Mouse (Mus musculus): ENCODE data around the gene Jak1. TPM values are rescaled to one million over a fixed set of nuclear protein-coding genes. Genes with fewer than 3 reads are reported as not detected.
"Not testable (repeated sequence)": the region's sequence is repeated elsewhere in the genome, so short reads cannot be mapped to it uniquely, and the experiment has no call there.

Gene Jak1
- polyA plus RNA-seq, 1 experiment from 2014 or later = 84.0 TPM

DNA sequence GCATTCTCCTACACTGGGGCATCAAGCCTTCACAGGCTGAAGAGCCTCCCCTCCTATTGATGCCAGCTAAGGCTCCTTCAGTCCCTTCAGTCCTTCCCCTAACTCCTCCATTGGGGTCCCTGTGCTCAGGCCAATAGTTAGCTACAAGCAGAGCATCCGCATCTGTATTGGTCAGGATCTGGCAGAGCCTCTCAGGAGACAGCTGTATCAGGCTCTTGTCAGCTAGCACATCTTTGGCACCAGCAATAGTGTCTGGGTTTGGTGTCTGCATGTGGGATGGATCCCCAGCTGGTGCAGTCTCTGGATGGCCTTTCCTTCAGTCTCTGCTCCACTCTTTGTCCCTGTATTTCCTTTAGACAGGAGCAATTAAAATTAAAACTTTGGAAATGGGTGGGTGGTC, 3.4 kb upstream of the Jak1 start:
- not testable (repeated sequence) for H3K4me1 ChIP-seq (replicated peaks); H3K4me3 ChIP-seq; H3K27me3 ChIP-seq; H3K36me3 ChIP-seq; H3K27ac ChIP-seq (replicated peaks); H3K9ac ChIP-seq; H3K9me3 ChIP-seq; H3K4me2 ChIP-seq; ATAC-seq (ENCODE audit: low FRiP score, low read depth)
- WGBS = 66% methylated on average over 1 of the region's 1 CpGs

DNA sequence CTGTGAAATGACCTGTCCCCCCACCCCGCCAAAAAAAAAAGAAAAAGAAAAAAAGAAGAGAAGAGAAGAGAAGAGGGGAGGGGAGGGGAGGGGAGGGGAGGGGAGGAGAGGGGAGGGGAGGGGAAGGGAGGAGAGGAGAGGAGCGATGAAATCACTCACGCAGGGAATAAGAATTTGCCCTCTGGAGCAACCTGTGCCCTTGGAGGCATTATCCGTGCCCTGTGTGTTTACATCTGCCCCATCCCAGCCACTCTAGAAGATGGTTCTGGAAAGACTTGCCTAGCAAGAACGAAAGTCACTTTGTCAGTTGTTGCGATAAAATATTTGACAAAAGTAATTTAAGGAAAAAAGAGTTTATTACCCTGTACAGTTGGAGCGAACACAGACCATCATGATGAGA, 441 bp upstream of the Jak1 start:
- Histone ChIP-seq H3K4me2 (peak overlapping the region; percentile 73), H3K36me3 (no peaks in the 10 kb centered on the region), H3K4me1 (replicated peaks) (peaks cover 9% of the 10 kb centered on the region), H3K9me3 (no peaks in the 10 kb centered on the region), H3K4me3 (peak overlapping the region; percentile 86), H3K9ac (no peak overlapping the region), H3K27me3 (0 out of 2 replicates have a peak, but pooled peaks cover 3% of the 10 kb centered on the region), H3K27ac (replicated peaks) (no peak overlapping the region)
- WGBS = 33% methylated on average over 6 of the region's 7 CpGs
- no peak for ATAC-seq (ENCODE audit: low FRiP score, low read depth)

DNA sequence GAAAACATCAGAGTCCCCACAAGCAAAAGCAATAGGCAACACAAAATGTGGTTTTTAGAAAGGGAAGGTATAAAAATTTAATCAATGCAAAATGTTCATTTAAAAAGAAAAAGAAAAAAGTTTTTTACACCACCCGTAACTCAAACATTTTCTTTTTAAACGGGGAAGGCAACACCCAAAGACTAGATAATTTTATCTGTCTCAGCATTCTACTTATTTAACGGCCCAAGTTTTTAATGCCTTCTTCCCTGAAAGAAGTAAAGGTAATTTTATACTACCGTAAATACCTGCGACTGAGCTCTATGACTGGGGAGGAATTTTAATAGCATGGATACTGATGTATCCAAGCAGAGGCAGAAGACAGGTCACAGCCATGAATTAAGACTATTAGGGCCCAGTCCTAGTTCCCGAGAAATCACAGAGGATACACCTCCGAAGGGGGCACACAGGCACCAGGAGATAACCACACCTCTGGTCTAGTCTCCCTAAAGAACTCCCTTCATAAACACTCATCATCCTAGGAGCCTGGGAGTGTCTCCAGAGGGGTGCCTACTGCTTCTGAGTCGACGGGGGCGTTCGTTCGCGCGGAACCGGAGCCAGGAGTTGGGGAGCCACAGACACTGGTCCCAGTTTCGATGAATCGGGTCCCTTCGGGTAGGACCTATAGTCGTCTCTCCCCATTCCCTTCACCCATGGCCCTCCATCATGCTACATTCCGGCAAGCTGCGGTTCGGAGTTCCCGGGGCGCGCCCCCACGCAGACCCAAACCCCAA, 928 bp downstream of the Jak1 start:
- no peaks in the 10 kb centered on the region for H3K9me3 ChIP-seq
- H3K4me3 ChIP-seq = peak overlapping the region; percentile 86
- H3K27ac ChIP-seq (replicated peaks) = peak overlapping the region; percentile 79
- peak overlapping the region; percentile 88 for H3K9ac ChIP-seq
- WGBS = 8% methylated on average over 26 of the region's 26 CpGs
- H3K4me1 ChIP-seq (replicated peaks) = peaks cover 9% of the 10 kb centered on the region
- H3K4me2 ChIP-seq = peak overlapping the region; percentile 73
- no peaks in the 10 kb centered on the region for H3K36me3 ChIP-seq
- 0 out of 2 replicates have a peak, but pooled peaks cover 3% of the 10 kb centered on the region for H3K27me3 ChIP-seq
- peak; percentile 42 for ATAC-seq (ENCODE audit: low FRiP score, low read depth)

DNA sequence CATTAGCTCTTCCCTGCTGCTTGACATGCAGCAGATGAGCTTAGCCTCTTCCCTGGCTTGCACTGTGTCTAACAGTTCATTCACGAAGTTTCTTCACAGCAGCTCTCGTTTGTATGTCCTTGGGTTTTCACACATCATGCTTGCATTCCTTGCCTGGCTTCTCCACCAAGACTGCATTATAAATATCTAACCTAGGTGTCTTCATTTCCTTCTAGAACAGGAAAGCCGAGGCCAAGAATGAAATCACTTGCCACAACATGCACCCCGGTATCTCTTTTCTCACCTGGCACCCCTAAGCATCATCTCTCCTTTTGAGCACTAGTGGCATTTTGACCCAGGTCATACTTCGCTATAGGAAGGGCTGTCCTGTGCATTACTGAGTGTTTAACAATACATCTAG, 3.5 kb downstream of the Jak1 start:
- Histone ChIP-seq H3K9ac (no peak overlapping the region), H3K4me2 (no peak overlapping the region), H3K36me3 (no peaks in the 10 kb centered on the region), H3K4me3 (no peak overlapping the region), H3K4me1 (replicated peaks) (peaks cover 9% of the 10 kb centered on the region), H3K27me3 (0 out of 2 replicates have a peak, but pooled peaks cover 3% of the 10 kb centered on the region), H3K9me3 (no peaks in the 10 kb centered on the region), H3K27ac (replicated peaks) (no peak overlapping the region)
- WGBS = 75% methylated on average over 5 of the region's 5 CpGs
- ATAC-seq (ENCODE audit: low FRiP score, low read depth) = no peak

DNA sequence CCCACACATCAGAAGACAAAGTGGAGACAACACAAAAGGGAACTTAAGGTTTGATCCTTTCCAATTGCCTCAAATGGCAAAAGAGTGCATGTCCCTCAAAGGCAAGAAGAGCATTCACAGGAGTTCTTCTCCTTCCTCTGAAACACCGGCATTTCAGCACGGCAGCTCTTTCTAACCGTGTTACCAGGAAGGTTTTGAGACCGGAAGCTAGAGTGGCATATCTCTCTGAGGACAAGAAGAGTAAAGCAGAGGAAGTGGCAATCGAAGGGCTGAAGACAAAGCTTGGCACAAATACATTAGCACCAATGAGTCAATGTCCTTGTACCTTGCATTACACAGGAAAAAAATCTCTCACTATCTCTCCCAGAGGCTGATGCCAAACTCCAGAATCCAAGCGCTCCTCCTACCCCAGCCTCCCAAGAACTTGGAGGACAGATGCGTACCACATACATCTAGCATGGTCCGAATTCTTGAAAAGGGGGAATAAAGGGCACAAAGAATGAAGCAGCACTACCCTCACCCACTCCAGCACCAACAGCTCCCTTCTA, 4.3 kb downstream of the Jak1 start:
- no peak overlapping the region for H3K4me3 ChIP-seq
- H3K27me3 ChIP-seq = no peaks in the 10 kb centered on the region
- H3K36me3 ChIP-seq = no peaks in the 10 kb centered on the region
- ATAC-seq (ENCODE audit: low FRiP score, low read depth) = no peak
- 88% methylated on average over 8 of the region's 8 CpGs for WGBS
- H3K4me2 ChIP-seq = no peak overlapping the region
- H3K27ac ChIP-seq (replicated peaks) = no peak overlapping the region
- no peaks in the 10 kb centered on the region for H3K9me3 ChIP-seq
- H3K4me1 ChIP-seq (replicated peaks) = peaks cover 9% of the 10 kb centered on the region
- H3K9ac ChIP-seq = no peak overlapping the region

DNA sequence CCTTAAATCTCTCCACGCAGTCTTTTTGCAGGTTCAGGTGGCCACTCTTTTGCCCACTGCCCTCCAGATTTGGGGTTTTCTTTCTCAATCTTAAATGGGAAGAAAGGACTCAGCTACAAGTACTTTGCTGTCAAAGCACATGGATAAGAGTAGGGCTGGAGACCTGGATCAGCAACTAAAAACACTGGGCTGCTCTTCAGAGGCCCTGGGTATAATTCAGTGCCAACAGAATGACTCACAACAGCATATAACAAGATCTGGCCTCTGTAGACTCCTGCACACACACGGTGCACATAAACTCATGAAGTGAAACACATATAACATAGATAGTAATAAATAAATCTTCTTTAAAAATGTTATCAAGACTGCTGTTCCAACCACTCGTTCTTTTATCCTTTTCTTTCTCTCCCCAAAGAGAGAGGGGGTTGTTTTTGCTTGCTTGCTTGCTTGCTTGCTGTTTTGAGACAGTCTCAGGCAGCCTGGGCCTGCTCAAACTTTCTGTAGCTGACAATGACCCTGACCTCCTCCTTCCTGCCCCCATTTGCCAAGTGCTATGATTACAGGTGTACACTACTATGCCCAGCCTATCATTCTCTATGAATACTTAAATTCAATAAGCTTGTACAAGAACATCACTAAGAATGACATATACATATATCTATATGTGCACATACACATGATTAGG, 8.4 kb downstream of the Jak1 start:
- Histone ChIP-seq H3K36me3 (no peaks in the 10 kb centered on the region), H3K4me1 (replicated peaks) (no peaks in the 10 kb centered on the region), H3K4me2 (no peak overlapping the region), H3K27me3 (no peaks in the 10 kb centered on the region), H3K9ac (no peak overlapping the region), H3K4me3 (no peak overlapping the region), H3K9me3 (no peaks in the 10 kb centered on the region), H3K27ac (replicated peaks) (no peak overlapping the region)
- WGBS = 84% methylated on average over 3 of the region's 3 CpGs
- ATAC-seq (ENCODE audit: low FRiP score, low read depth) = no peak

DNA sequence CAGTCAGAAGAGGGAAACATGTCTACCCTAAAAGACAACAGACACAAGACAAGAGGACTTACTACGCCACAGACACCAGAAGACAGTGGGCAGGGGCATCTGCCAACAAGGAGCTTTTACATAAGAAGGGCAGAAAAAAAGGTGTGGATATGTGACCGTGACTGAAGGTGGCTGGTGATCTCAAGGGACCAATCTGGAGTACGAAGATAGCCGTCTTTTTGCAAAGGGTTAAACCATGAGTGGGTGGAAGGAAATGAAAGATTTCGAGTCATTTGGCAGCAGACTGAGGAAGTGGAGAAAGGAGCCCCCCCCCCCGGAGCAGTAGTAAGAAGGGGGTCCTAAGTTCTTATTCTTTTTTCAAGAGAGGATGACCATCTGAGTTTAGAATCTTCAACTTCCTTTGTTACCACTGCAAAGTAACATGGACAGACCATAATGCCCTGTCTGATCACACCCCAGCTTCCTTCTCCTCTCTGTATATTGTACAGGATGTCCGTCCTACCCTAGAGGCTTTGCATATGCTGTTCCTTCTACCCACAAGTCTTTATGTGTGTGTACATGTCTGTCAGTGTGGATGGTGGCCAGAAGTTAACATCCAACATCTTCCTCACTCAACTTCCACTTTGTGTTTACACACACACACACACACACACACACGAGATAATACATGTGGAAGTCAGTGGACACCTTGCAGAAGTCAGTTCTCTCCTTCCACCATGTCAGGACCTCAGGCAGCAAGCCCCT, 10.3 kb downstream of the Jak1 start:
- no peak for ATAC-seq (ENCODE audit: low FRiP score, low read depth)
- H3K27me3 ChIP-seq = no peaks in the 10 kb centered on the region
- no peak overlapping the region for H3K4me3 ChIP-seq
- no peaks in the 10 kb centered on the region for H3K36me3 ChIP-seq
- 85% methylated on average over 8 of the region's 8 CpGs for WGBS
- no peaks in the 10 kb centered on the region for H3K4me1 ChIP-seq (replicated peaks)
- no peak overlapping the region for H3K27ac ChIP-seq (replicated peaks)
- no peak overlapping the region for H3K9ac ChIP-seq
- no peaks in the 10 kb centered on the region for H3K9me3 ChIP-seq
- no peak overlapping the region for H3K4me2 ChIP-seq

DNA sequence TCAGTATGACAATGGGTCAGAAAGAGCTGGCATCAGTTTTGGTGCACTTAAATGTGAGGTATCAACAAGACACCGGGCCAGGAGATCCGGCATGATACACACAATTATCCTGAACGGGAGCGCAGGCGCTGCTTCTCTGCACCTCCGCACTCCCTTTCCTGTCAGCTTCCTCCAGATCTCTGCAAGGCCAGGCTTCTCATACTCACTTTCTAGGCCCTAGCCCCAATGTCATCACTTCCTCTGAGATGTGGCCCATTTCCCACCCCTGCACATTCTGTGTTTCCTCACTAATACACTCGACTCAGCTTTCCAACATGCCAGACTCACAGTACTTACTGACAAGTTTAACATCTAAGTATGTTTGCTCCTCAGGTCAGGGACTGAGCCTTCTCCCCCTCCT, 11.1 kb downstream of the Jak1 start:
- no peaks in the 10 kb centered on the region for H3K9me3 ChIP-seq
- H3K4me1 ChIP-seq (replicated peaks) = no peaks in the 10 kb centered on the region
- H3K4me2 ChIP-seq = no peak overlapping the region
- H3K36me3 ChIP-seq = no peaks in the 10 kb centered on the region
- H3K27me3 ChIP-seq = no peaks in the 10 kb centered on the region
- no peak overlapping the region for H3K4me3 ChIP-seq
- H3K27ac ChIP-seq (replicated peaks) = no peak overlapping the region
- no peak for ATAC-seq (ENCODE audit: low FRiP score, low read depth)
- 86% methylated on average over 7 of the region's 7 CpGs for WGBS
- H3K9ac ChIP-seq = no peak overlapping the region

DNA sequence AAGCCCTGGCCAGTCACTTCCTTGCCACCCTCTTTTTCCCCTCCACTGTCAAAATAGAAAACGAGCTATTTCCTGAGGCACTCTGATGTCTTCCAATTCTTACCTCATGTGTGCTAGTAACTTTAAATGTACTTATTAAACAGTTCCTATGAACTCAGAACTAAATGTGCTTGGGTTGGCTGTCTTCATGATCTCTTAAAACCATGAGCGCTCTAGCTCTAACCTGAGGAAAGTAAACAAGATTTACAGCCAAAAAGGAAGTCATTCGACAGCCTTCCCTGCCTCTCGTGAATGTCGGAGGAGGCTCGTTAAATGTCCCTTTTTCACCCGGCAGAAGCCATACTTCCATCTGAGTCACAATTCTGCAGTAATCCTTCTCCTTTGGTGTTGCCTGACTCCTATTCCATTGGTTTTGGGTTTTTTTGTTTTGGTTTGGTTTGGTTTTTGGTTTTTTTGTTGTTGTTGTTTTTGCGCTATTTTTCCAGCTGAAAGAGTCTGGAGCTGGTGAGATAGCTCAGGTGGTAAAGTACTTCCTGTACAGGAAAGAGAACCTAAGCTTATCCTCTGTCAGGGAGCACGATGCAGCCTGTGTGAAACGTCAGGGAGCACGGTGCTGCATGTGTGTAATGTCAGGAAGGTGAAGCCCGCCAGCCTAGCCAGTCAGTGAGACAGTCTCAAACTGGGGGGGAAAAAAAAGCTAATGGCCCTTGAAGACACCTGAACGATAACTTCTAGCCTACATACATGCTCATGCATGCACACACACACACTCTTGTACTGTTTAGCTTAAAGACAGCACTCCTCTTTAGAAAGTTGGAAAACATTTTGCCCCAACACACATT, 12.1 kb downstream of the Jak1 start:
- Histone ChIP-seq H3K4me1 (replicated peaks) (no peaks in the 10 kb centered on the region), H3K4me2 (no peak overlapping the region), H3K9ac (no peak overlapping the region), H3K27ac (replicated peaks) (no peak overlapping the region), H3K4me3 (no peak overlapping the region), H3K36me3 (no peaks in the 10 kb centered on the region), H3K27me3 (no peaks in the 10 kb centered on the region), H3K9me3 (no peaks in the 10 kb centered on the region)
- ATAC-seq (ENCODE audit: low FRiP score, low read depth) = no peak
- WGBS = 80% methylated on average over 13 of the region's 13 CpGs

DNA sequence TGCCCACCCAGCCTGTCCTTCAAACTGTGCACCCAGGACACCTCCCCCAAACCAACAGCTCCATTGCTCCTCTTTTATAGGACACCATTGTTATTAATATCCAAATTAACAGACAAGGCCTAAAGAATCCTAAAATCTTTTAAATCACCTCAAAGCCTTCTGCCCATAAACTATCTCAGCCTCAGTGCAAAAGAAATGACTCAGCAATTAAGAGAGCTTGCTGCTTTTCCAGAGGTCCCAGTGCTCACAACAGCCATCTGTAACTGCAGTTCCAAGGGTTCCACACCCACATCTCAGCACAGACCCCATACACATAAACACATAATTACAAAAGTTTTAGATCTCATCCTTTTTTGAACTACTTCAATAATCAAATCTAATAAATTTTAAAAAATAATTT, 13.1 kb downstream of the Jak1 start:
- no peak for ATAC-seq (ENCODE audit: low FRiP score, low read depth)
- H3K9me3 ChIP-seq = no peaks in the 10 kb centered on the region
- no peak overlapping the region for H3K4me3 ChIP-seq

DNA sequence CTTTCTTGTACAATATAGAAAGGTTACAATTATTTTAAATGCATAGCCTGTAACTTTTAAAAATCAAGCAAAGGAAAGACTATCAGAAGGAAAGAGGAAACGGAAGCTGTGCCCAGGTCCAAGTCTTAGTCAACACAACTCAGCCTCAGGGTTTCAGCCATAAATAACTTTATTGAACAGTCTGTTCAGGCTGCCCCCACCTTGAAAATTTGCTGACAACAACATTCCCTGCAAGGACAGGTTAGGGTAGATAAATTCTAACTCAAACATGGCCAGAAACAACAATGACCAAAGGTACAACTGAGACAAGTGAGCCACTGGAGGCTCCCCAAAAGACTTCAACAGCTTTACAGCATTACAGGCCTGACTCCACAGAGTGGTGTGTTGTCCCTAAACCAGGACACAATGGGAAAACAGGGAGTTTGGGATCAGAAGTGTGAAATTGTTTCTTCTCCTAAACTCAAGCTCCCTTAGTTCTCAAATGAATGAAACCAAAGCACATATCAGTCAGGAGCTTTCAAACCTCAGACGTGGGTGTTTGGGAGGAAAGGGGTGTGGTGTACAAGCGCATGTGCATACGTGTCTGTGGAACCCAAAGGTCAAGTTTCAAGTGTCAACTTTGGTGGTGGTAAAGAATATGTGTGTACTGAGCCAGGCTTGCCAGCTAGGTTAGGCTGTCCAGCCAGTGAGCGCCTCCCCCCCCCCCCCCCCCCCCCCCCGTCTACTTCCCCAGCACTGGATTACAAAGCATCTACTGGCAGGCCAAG, 14.9 kb downstream of the Jak1 start:
- H3K9me3 ChIP-seq = no peaks in the 10 kb centered on the region
- no peak overlapping the region for H3K4me3 ChIP-seq
- whole genome bisulfite sequencing = 81% methylated on average over 5 of the region's 6 CpGs
- no peaks in the 10 kb centered on the region for H3K27me3 ChIP-seq
- no peak overlapping the region for H3K4me2 ChIP-seq
- no peak overlapping the region for H3K27ac ChIP-seq (replicated peaks)
- H3K36me3 ChIP-seq = no peaks in the 10 kb centered on the region
- H3K4me1 ChIP-seq (replicated peaks) = no peaks in the 10 kb centered on the region
- H3K9ac ChIP-seq = no peak overlapping the region
- ATAC-seq (ENCODE audit: low FRiP score, low read depth) = no peak

More for the DNA sequence above, 13.1 kb downstream of the Jak1 start:
- no peak overlapping the region for H3K4me2 ChIP-seq
- no peaks in the 10 kb centered on the region for H3K4me1 ChIP-seq (replicated peaks)
- no peak overlapping the region for H3K27ac ChIP-seq (replicated peaks)
- no peaks in the 10 kb centered on the region for H3K36me3 ChIP-seq
- H3K27me3 ChIP-seq = no peaks in the 10 kb centered on the region
- no peak overlapping the region for H3K9ac ChIP-seq
